Mouse (Mus musculus): ENCODE measurements around the gene Pax6. TPM values are rescaled to one million over a fixed set of nuclear protein-coding genes. Genes with fewer than 3 reads are reported as not detected.

The Pax6 gene
- polyA plus RNA-seq, 1 experiment from 2014 or later: 13.5 TPM

DNA sequence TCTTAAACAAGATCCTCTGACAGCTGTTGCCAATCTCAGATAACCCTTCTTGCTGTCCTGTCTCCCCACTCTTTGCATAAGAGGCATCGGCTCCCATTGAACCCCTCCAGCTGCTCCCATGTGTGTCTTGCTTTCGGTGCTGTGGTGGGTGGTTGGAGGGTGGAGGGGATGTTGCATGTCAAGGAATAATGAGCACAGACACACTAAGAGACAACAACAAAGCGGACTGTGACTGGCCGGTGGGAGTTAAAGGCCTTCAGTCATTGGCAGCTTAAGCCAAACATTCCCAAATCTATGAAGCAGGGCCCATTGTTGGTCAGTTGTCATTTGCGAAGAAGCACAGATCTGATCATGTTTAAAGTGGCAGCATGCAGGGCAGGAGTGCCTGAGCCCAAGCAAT, 29.0 kb downstream of the Pax6 start:
- WGBS: 65% methylated on average over 5 of the region's 5 CpGs
- Histone ChIP-seq H3K36me3 (ENCODE audit: control insufficient read depth, insufficient read depth, low read length) (no peaks in the 10 kb centered on the region), H3K27ac (ENCODE audit: low read depth, low read length) (no peak overlapping the region)

DNA sequence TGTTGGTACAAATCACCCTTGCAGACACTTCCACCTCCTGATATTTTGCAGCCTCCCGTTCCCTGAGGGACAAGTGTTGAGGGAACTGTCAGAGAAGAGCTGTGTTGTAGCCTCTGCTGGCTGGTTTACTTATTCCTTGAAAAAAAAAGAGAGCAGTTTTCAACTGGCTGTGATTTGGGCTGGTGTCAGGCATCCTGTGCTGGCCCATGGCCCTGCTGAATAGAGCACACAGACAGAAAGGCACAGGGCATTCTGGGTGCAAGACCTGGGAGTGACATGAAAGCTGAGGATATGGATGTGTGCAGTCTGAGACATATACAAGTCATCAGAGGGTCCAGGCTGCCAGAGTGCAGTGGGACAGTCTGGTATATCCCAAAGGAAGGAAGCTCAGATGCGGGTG, 29.9 kb downstream of the Pax6 start:
- Histone ChIP-seq H3K27me3 (ENCODE audit: control insufficient read depth, insufficient read depth, low read length) (no peaks in the 10 kb centered on the region), H3K4me3 (ENCODE audit: low read depth, low read length) (no peak overlapping the region), H3K27ac (ENCODE audit: low read depth, low read length) (no peak overlapping the region), H3K9ac (replicated peaks; ENCODE audit: low read depth, low read length) (no peak overlapping the region), H3K36me3 (ENCODE audit: control insufficient read depth, insufficient read depth, low read length) (no peaks in the 10 kb centered on the region), H3K9me3 (ENCODE audit: control insufficient read depth, low read length) (no peaks in the 10 kb centered on the region), H3K4me2 (ENCODE audit: low read depth, low read length) (no peak overlapping the region), H3K4me1 (ENCODE audit: control insufficient read depth, insufficient read depth, low read length) (no peaks in the 10 kb centered on the region)
- no peak for ATAC-seq (ENCODE audit: low read depth)
- 72% methylated on average over 2 of the region's 2 CpGs for WGBS

More for the DNA sequence above, 29.0 kb downstream of the Pax6 start:
- Histone ChIP-seq H3K4me3 (ENCODE audit: low read depth, low read length) (no peak overlapping the region), H3K4me1 (ENCODE audit: control insufficient read depth, insufficient read depth, low read length) (no peaks in the 10 kb centered on the region), H3K9me3 (ENCODE audit: control insufficient read depth, low read length) (no peaks in the 10 kb centered on the region), H3K9ac (replicated peaks; ENCODE audit: low read depth, low read length) (no peak overlapping the region), H3K4me2 (ENCODE audit: low read depth, low read length) (no peak overlapping the region), H3K27me3 (ENCODE audit: control insufficient read depth, insufficient read depth, low read length) (no peaks in the 10 kb centered on the region)
- no peak for ATAC-seq (ENCODE audit: low read depth)

DNA sequence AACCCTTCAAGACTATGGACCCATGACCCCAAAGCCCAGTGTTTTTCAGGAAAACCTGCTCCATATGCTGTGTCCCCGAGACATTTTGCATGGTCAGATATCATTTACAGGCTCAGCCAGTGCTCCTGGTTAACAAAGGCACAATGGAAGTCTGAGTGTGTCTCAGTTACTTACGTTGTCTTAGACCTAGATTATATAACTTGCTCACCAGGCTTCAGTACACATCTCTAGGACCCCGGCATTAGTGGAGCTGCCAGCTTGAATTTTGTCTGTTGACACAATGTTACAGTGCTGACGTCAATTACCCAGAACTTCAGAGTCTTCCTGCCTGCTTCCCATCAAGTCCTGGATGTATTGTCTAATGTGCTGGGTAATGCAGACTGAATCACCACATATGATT, 33.1 kb downstream of the Pax6 start:
- Histone ChIP-seq H3K9ac (replicated peaks; ENCODE audit: low read depth, low read length) (no peak overlapping the region), H3K27me3 (ENCODE audit: control insufficient read depth, insufficient read depth, low read length) (no peaks in the 10 kb centered on the region), H3K9me3 (ENCODE audit: control insufficient read depth, low read length) (no peaks in the 10 kb centered on the region), H3K4me2 (ENCODE audit: low read depth, low read length) (no peak overlapping the region), H3K4me3 (ENCODE audit: low read depth, low read length) (no peak overlapping the region), H3K27ac (ENCODE audit: low read depth, low read length) (no peak overlapping the region), H3K36me3 (ENCODE audit: control insufficient read depth, insufficient read depth, low read length) (no peaks in the 10 kb centered on the region), H3K4me1 (ENCODE audit: control insufficient read depth, insufficient read depth, low read length) (no peaks in the 10 kb centered on the region)
- no peak for ATAC-seq (ENCODE audit: low read depth)
- WGBS: 69% methylated on average over 4 of the region's 4 CpGs

DNA sequence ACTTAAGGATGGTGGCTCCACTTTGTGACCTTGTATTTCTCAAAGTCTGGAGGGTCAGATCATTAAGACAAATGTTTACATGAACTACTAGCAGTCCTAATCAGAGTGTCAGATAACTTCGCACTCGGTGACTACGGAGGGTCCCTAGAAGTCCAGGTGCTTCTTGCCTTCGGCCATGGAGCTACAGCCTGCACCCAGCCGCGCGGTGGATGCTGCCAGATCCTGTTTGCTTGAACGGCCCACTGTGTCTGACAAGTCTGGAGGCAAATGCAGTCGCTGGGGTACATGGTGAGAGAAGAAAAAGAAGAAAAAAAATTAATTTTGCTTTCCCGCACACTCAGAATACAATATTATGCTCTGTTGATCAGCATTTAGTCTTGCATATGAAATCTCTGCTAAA, 33.9 kb downstream of the Pax6 start:
- Histone ChIP-seq H3K4me1 (ENCODE audit: control insufficient read depth, insufficient read depth, low read length) (no peaks in the 10 kb centered on the region), H3K4me3 (ENCODE audit: low read depth, low read length) (no peak overlapping the region), H3K9ac (replicated peaks; ENCODE audit: low read depth, low read length) (no peak overlapping the region), H3K9me3 (ENCODE audit: control insufficient read depth, low read length) (no peaks in the 10 kb centered on the region), H3K36me3 (ENCODE audit: control insufficient read depth, insufficient read depth, low read length) (no peaks in the 10 kb centered on the region), H3K27me3 (ENCODE audit: control insufficient read depth, insufficient read depth, low read length) (no peaks in the 10 kb centered on the region), H3K27ac (ENCODE audit: low read depth, low read length) (no peak overlapping the region), H3K4me2 (ENCODE audit: low read depth, low read length) (no peak overlapping the region)
- no peak for ATAC-seq (ENCODE audit: low read depth)
- 90% methylated on average over 10 of the region's 10 CpGs for WGBS

DNA sequence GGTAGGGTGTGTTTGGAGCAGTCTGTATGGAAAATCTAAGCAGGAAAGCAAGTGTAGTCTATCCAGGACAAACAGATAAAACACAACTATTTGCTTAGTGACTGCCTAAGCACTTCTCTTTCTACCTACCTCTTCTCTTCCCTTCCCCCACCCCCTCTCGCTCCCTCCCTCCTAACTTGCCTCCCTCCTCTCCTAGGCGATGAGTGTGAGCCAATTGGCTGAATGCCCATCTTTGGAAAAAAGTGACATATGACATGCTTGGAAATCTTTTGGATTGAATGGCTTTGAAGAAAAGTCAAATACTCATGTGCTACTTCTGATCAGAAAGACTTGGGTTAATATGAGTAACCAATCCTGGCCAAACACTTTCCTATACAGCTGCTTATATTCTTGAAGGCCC, 36.6 kb downstream of the Pax6 start:
- H3K9ac ChIP-seq (replicated peaks; ENCODE audit: low read depth, low read length): no peak overlapping the region
- no peaks in the 10 kb centered on the region for H3K27me3 ChIP-seq (ENCODE audit: control insufficient read depth, insufficient read depth, low read length)
- no peaks in the 10 kb centered on the region for H3K36me3 ChIP-seq (ENCODE audit: control insufficient read depth, insufficient read depth, low read length)
- H3K4me2 ChIP-seq (ENCODE audit: low read depth, low read length): no peak overlapping the region
- H3K4me1 ChIP-seq (ENCODE audit: control insufficient read depth, insufficient read depth, low read length): no peaks in the 10 kb centered on the region
- no peak overlapping the region for H3K27ac ChIP-seq (ENCODE audit: low read depth, low read length)
- no peak overlapping the region for H3K4me3 ChIP-seq (ENCODE audit: low read depth, low read length)
- H3K9me3 ChIP-seq (ENCODE audit: control insufficient read depth, low read length): no peaks in the 10 kb centered on the region
- ATAC-seq (ENCODE audit: low read depth): no peak
- WGBS: 68% methylated on average over 2 of the region's 2 CpGs

DNA sequence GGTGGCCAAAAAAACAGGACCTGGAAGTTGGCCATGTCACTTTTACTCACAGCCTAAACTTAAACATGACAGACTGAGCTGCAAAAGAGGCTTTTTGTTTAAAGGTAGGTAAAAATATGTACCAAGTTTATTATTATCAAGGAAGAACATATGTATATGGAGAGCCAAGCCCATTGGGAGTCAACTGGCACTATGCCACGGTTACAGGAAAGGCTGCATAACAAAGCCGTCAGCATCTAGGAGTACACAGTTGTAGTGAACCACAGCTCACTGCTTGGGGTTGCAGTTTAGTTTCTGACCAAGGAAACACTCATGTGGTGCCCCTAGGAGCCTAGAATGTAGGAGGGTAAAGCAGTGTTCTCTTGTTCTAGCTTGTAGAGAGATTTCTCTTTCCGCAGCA, 40.4 kb downstream of the Pax6 start:
- no peaks in the 10 kb centered on the region for H3K9me3 ChIP-seq (ENCODE audit: control insufficient read depth, low read length)
- no peaks in the 10 kb centered on the region for H3K36me3 ChIP-seq (ENCODE audit: control insufficient read depth, insufficient read depth, low read length)
- no peaks in the 10 kb centered on the region for H3K4me1 ChIP-seq (ENCODE audit: control insufficient read depth, insufficient read depth, low read length)
- no peak overlapping the region for H3K4me3 ChIP-seq (ENCODE audit: low read depth, low read length)
- ATAC-seq (ENCODE audit: low read depth): no peak
- WGBS: 67% methylated on average over 3 of the region's 3 CpGs
- H3K27ac ChIP-seq (ENCODE audit: low read depth, low read length): no peak overlapping the region
- no peaks in the 10 kb centered on the region for H3K27me3 ChIP-seq (ENCODE audit: control insufficient read depth, insufficient read depth, low read length)
- no peak overlapping the region for H3K9ac ChIP-seq (replicated peaks; ENCODE audit: low read depth, low read length)
- no peak overlapping the region for H3K4me2 ChIP-seq (ENCODE audit: low read depth, low read length)

DNA sequence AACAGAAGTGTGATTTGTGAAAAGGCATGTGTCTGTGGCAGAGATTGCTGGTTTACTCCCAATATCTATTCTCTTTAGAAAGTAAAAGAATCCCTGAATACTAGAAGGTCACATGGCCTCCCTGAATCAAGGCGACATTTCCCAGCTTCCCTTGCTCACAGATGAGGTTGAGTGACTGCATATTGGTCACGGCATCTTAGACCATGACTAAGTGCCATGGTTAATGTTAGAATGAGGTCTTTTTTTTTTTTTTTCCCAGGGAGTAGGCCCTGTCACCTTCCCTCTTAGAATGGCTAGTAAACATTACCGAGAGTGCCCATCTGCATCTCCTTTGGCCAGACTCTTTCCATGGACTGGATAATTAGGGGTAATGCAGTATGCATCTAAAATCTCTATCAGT, 41.8 kb downstream of the Pax6 start:
- Histone ChIP-seq H3K27ac (ENCODE audit: low read depth, low read length) (no peak overlapping the region), H3K4me1 (ENCODE audit: control insufficient read depth, insufficient read depth, low read length) (no peaks in the 10 kb centered on the region), H3K9ac (replicated peaks; ENCODE audit: low read depth, low read length) (no peak overlapping the region), H3K27me3 (ENCODE audit: control insufficient read depth, insufficient read depth, low read length) (no peaks in the 10 kb centered on the region), H3K9me3 (ENCODE audit: control insufficient read depth, low read length) (no peaks in the 10 kb centered on the region), H3K36me3 (ENCODE audit: control insufficient read depth, insufficient read depth, low read length) (no peaks in the 10 kb centered on the region), H3K4me2 (ENCODE audit: low read depth, low read length) (no peak overlapping the region), H3K4me3 (ENCODE audit: low read depth, low read length) (no peak overlapping the region)
- ATAC-seq (ENCODE audit: low read depth): no peak
- 28% methylated on average over 3 of the region's 3 CpGs for WGBS

DNA sequence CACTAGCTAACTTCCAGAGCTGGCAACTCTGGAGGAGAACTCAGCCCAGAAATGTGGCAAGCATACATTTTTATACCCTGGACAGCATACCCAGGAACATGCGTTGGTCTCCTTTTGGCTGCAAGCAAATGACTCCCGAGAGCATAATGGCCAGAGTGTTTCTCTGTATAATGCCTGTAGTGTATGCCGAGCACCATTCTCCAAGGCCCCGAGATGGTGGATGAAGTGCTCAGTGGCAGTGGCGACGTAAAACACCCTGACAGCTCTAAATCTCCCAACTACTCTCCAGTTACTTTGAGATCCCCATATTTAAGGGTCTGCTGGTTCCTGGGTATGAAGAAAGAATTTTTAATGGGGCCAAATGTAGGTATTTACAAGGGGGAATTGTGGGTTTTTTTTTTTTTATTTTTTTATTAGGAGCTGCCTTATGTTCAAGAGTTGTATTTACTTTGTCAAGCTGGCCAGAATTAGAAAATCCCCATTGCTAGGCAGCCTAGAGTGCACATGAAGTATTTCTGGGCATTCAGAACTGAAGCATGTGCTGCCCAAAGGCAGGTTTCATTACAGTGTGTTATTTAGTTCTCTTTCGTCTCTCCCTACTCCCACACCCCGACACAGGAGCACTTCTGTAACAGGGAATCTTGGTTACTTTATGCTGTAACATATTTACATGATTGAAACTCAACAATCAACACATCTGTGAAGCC, 46.9 kb downstream of the Pax6 start:
- Histone ChIP-seq H3K27ac (ENCODE audit: low read depth, low read length) (peak overlapping the region; percentile 60), H3K4me3 (ENCODE audit: low read depth, low read length) (no peak overlapping the region), H3K4me1 (ENCODE audit: control insufficient read depth, insufficient read depth, low read length) (0 out of 2 replicates have a peak, but pooled peaks cover 3% of the 10 kb centered on the region), H3K36me3 (ENCODE audit: control insufficient read depth, insufficient read depth, low read length) (no peaks in the 10 kb centered on the region), H3K4me2 (ENCODE audit: low read depth, low read length) (no peak overlapping the region), H3K27me3 (ENCODE audit: control insufficient read depth, insufficient read depth, low read length) (no peaks in the 10 kb centered on the region), H3K9ac (replicated peaks; ENCODE audit: low read depth, low read length) (no peak overlapping the region), H3K9me3 (ENCODE audit: control insufficient read depth, low read length) (no peaks in the 10 kb centered on the region)
- 23% methylated on average over 8 of the region's 8 CpGs for WGBS
- ATAC-seq (ENCODE audit: low read depth): peak; percentile 80

DNA sequence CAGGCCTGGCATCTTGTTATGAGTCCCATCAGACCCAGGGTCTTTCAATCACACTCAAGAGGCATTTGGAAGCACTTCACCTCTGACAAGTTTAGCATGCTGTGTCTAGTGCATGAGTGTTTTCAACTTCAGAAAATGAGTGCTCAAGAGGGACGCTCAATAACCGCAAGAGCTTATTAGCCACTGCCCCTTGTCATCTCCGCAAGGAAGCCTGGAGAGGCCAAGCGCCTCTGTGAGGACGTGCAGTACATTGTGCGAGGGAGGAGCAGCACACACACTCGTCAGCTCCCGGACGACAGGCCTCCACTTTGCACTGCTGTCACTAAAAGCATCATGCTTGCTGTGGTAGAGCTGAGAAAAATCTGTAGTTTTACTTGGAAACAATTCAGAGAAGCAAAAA, 58.0 kb downstream of the Pax6 start:
- WGBS: 73% methylated on average over 9 of the region's 9 CpGs
- H3K4me3 ChIP-seq (ENCODE audit: low read depth, low read length): no peak overlapping the region
- H3K27ac ChIP-seq (ENCODE audit: low read depth, low read length): no peak overlapping the region
- H3K36me3 ChIP-seq (ENCODE audit: control insufficient read depth, insufficient read depth, low read length): no peaks in the 10 kb centered on the region
- no peaks in the 10 kb centered on the region for H3K9me3 ChIP-seq (ENCODE audit: control insufficient read depth, low read length)
- peak; percentile 49; the same call in 1 of the 2 replicates for ATAC-seq (ENCODE audit: low read depth)
- H3K4me1 ChIP-seq (ENCODE audit: control insufficient read depth, insufficient read depth, low read length): no peaks in the 10 kb centered on the region
- no peaks in the 10 kb centered on the region for H3K27me3 ChIP-seq (ENCODE audit: control insufficient read depth, insufficient read depth, low read length)
- no peak overlapping the region for H3K9ac ChIP-seq (replicated peaks; ENCODE audit: low read depth, low read length)
- no peak overlapping the region for H3K4me2 ChIP-seq (ENCODE audit: low read depth, low read length)

Measured in neural tube, embryonic 14.5 days (tissue).